22 mouse cellular contexts compared by ENCODE assay signal in the genomic region with DNA sequence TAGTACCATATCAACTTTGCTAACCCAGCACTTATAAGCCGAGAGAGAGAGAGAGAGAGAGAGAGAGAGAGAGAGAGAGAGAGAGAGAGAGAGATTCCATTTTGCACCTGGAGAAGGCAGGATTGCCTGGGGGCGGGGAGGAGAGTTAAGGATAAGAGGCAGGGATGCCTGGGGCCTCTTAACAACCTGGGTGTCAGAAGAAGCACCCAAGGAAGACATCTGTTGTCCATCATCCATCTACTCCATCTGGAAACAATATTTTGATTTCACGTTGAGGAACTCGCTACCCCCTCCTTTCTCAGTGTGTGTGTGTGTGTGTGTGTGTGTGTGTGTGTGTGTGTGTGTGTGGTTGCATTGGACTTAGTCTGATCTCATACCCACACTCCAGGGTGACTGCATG.
"Had no signal": no experiment of that assay in that cellular context is flagged by ENCODE, and none has a peak within 500 bp of the region (broad histone marks: within the 10 kb centered on the region; RNA-seq: fewer than 3 reads in every experiment).

No protein-coding gene starts in this region.

- H3K4me2 ChIP-seq: limb, embryonic 12.5 days; liver, embryonic 13.5 days; lung, embryonic 15.5 days; midbrain, embryonic 13.5 days; neural tube, embryonic 13.5 days had no signal

- H3K4me3 ChIP-seq: layer of hippocampus, adult 2 months; left cerebral cortex, adult 2 months; limb, embryonic 12.5 days; liver, embryonic 13.5 days; lung, embryonic 15.5 days; megakaryocyte, embryonic 14.5 days; midbrain, embryonic 10.5 days; midbrain, embryonic 13.5 days; myocyte; neural tube, embryonic 13.5 days had no signal

- H3K9me3 ChIP-seq: liver, embryonic 13.5 days; lung, embryonic 15.5 days; megakaryocyte, embryonic 14.5 days; midbrain, embryonic 10.5 days; midbrain, embryonic 13.5 days; neural tube, embryonic 13.5 days had no signal

- H3K27me3 ChIP-seq: limb, embryonic 12.5 days; liver, embryonic 13.5 days; lung, embryonic 15.5 days; megakaryocyte, embryonic 14.5 days; midbrain, embryonic 13.5 days; neural tube, embryonic 13.5 days had no signal

- H3K4me1 ChIP-seq: liver, embryonic 13.5 days; megakaryocyte, embryonic 14.5 days; midbrain, embryonic 10.5 days; midbrain, embryonic 13.5 days; neural tube, embryonic 13.5 days had no signal

- H3K27ac ChIP-seq: layer of hippocampus, adult 2 months; left cerebral cortex, adult 2 months; limb, embryonic 12.5 days; liver, embryonic 13.5 days; lung, embryonic 15.5 days; midbrain, embryonic 10.5 days; midbrain, embryonic 13.5 days; neural tube, embryonic 13.5 days had no signal

- H3K9ac ChIP-seq: limb, embryonic 12.5 days; liver, embryonic 13.5 days; lung, embryonic 15.5 days; midbrain, embryonic 13.5 days; neural tube, embryonic 13.5 days had no signal

- H3K36me3 ChIP-seq: limb, embryonic 12.5 days; liver, embryonic 13.5 days; lung, embryonic 15.5 days; midbrain, embryonic 10.5 days; midbrain, embryonic 13.5 days; neural tube, embryonic 13.5 days had no signal

- ATAC-seq: midbrain, embryonic 13.5 days; midbrain, embryonic 16.5 days had no signal

- DNase-seq: kidney, adult 18-20 months; kidney, adult 9 months; kidney, postnatal 14 days; kidney, postnatal 4 days; layer of hippocampus, adult 9-11 months; liver, embryonic 13.5 days; lung, postnatal 10 days; lung, postnatal 36 days; retina, postnatal 1 day; right cerebral cortex, postnatal 25 days; thymus, adult 18-20 months; thymus, postnatal 36 days had no signal
